Mouse (Mus musculus): Measurements from ENCODE around the gene Scin.
"Not testable (repeated sequence)": the region's sequence is repeated elsewhere in the genome, so short reads cannot be mapped to it uniquely, and the experiment has no call there.

DNA sequence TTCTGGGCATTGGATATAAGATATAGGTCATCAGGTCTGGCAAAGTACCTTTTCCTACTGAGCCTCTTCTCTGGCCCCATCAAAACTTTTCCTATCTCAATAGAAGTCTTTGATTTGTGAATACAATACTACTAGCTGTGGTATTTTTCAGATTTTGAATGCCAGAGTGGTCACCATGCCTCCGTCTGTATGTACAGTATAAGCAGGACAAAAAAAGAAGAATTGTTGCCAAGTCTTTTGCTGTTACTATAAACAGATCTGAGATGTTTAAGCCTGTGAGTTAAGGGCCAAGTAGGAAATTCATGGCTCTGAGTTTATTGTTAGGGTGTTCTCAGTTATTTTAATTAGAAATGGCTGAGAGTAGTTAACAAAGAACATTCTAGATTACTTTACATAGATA, 41.1 kb upstream of the Scin start:
- not testable (repeated sequence) for TF ChIP-seq CTCF (IDR thresholded peaks at IDR 0.05; ENCODE audit: extremely low read depth, insufficient read depth, insufficient read length, insufficient replicate concordance); POLR2A (IDR thresholded peaks at IDR 0.05; ENCODE audit: low read depth, low read length)
